Mouse (Mus musculus) embryonic fibroblast, embryonic 13.5 days (primary cell): Measurements from ENCODE around the gene Ip6k1.

Experiments
- CTCF ChIP-seq: IDR thresholded peaks from 2 replicates; pipeline ENCODE4 v1.5.1; 2011; ENCODE audit warnings: mild to moderate bottlenecking, control low read depth, low read length, moderate library complexity, borderline replicate concordance; ENCODE audit not compliant: insufficient read depth
- POLR2A ChIP-seq: IDR thresholded peaks from 2 replicates; pipeline ENCODE4 v1.6.1; 2011; ENCODE audit warnings: low read depth, mild to moderate bottlenecking, control low read depth, low read length, moderate library complexity

GRCm38 (mm10) chr9:108003531-108003890 is 1.2 kb downstream of the Ip6k1 start:
- peak; percentile 41 for TF ChIP-seq POLR2A
- no peak for TF ChIP-seq CTCF
